11 mouse cellular contexts compared by ENCODE assay signal in genomic region chr10:52278011-52278434, GRCm38 (mm10). TPM values are rescaled to one million over a fixed set of nuclear protein-coding genes. Genes with fewer than 3 reads are reported as not detected.
A peak's percentile ranks its signal among the peaks of the same experiment; 100 is the strongest.
DNase-seq lines count a peak whose midpoint lies in the region; ATAC-seq lines count a peak whose summit lies in the region.
"Had no signal": no experiment of that assay in that cellular context is flagged by ENCODE, and none has a peak within 500 bp of the region (broad histone marks: within the 10 kb centered on the region; RNA-seq: fewer than 3 reads in every experiment).

No protein-coding gene starts in this region.

- H3K4me2 ChIP-seq in stomach, embryonic 14.5 days (replicated peaks; ENCODE audit: low read depth, low read length): no peak overlapping the region

- peaks cover 3% of the 10 kb centered on the region for H3K36me3 ChIP-seq in stomach, embryonic 14.5 days (ENCODE audit: control insufficient read depth, insufficient read depth, low read length)

- H3K9me3 ChIP-seq in stomach, embryonic 14.5 days (ENCODE audit: control insufficient read depth, low read depth, low read length): no peaks in the 10 kb centered on the region

- H3K27ac ChIP-seq in stomach, embryonic 14.5 days (ENCODE audit: low read length): no peak overlapping the region
- H3K27ac ChIP-seq: liver, embryonic 14.5 days had no signal

- no peak overlapping the region for H3K9ac ChIP-seq in stomach, embryonic 14.5 days (replicated peaks; ENCODE audit: low read depth, low read length)
- H3K9ac ChIP-seq: liver, embryonic 14.5 days had no signal

- peak; percentile 6 for DNase-seq in cerebellum, adult 11 months
- DNase-seq in cerebellum, postnatal 14 days: no peak
- DNase-seq in adrenal gland, postnatal 14 days: peak; percentile 57
- peak; percentile 72 to 86 for DNase-seq in kidney, postnatal 25 days
- DNase-seq in spleen, adult 12 weeks (ENCODE audit: low spot score): no peak
- DNase-seq in left cerebral cortex, adult 8-10 months (ENCODE audit: low spot score in 2 of 2): no peak
- DNase-seq: cerebellum, postnatal 36 days had no signal

- ATAC-seq in stomach, embryonic 14.5 days (ENCODE audit: insufficient number of reproducible peaks, insufficient read depth, low FRiP score, low read depth): peak; percentile 79
- ATAC-seq in erythroblast, adult 5-6 weeks (replicated peaks; ENCODE audit: low FRiP score, poor library complexity, severe bottlenecking): no peak
- ATAC-seq: forebrain, embryonic 14.5 days had no signal

- WGBS in stomach, embryonic 14.5 days: 48% methylated on average over 9 of the region's 9 CpGs

- no peak overlapping the region for H3K4me3 ChIP-seq in stomach, embryonic 14.5 days (ENCODE audit: low read depth, low read length)

- H3K27me3 ChIP-seq in stomach, embryonic 14.5 days (ENCODE audit: control insufficient read depth, insufficient read depth, low read length): no peaks in the 10 kb centered on the region

- no peaks in the 10 kb centered on the region for H3K4me1 ChIP-seq in stomach, embryonic 14.5 days (ENCODE audit: control insufficient read depth, insufficient read depth, low read length)

RNA-seq across cellular contexts. Expression of gene Dcbld1, which starts 44.6 kb away (rescaled TPM):
- 6.3 and 7.0 TPM in 2 replicates for total RNA-seq in adrenal gland, postnatal 14 days (2021)
- 35.3 and 35.9 TPM in 2 replicates for polyA plus RNA-seq in stomach, embryonic 14.5 days (2014; fragmentation: Nextera tagmentation; extraction: Ambion mirVana)
- not detected in 2 replicates for total RNA-seq in erythroblast, adult 5-6 weeks (2015; ENCODE audit: low replicate concordance)
- total RNA-seq in erythroblast, adult 5-6 weeks (2017; ENCODE audit: low replicate concordance): not detected in 2 replicates
- 1 to 10 TPM; 6.4 to 8.4 (median 7.3) TPM for total RNA-seq in left cerebral cortex, adult 8-10 months (2022)

Comparison
In these comparisons a context has a peak if more than half of its experiments do, and no peak if none do; other contexts are left out.
1. DNase-seq: peak in cerebellum, adult 11 months (single experiment), adrenal gland, postnatal 14 days (single experiment) and kidney, postnatal 25 days (2 of 2); none in cerebellum, postnatal 14 days (0 of 2), spleen, adult 12 weeks (single experiment) and left cerebral cortex, adult 8-10 months (0 of 2).